Mouse (Mus musculus) erythroblast, adult 5-6 weeks (primary cell): Measurements from ENCODE around the gene Crtac1. TPM values are rescaled to one million over a fixed set of nuclear protein-coding genes. Genes with fewer than 3 reads are reported as not detected.

ENCODE experiments used
- ATAC-seq: replicated peaks from 2 replicates; pipeline ENCODE4 v1.8.0; 2016; ENCODE audit warnings: moderate number of reproducible peaks, mild to moderate bottlenecking, moderate TSS enrichment, inconsistent platforms; ENCODE audit not compliant: poor library complexity, low FRiP score, severe bottlenecking
- total RNA-seq, 2 experiments: library from RNA; stranded (forward) in 1 of 2; stranded (reverse) in 1 of 2; fragments of 150-400 nt in 1 of 2; fragments of 200-764, 138-1000 nt in 1 of 2; gene quantifications; 2 replicates each; pipeline versions ENCODE4 v1.2.3 to v1.2.4; 2015 to 2017; ENCODE audit warnings: low replicate concordance in 2 of 2

The Crtac1 gene
- total RNA-seq, 2 experiments from 2014 or later = not detected

DNA sequence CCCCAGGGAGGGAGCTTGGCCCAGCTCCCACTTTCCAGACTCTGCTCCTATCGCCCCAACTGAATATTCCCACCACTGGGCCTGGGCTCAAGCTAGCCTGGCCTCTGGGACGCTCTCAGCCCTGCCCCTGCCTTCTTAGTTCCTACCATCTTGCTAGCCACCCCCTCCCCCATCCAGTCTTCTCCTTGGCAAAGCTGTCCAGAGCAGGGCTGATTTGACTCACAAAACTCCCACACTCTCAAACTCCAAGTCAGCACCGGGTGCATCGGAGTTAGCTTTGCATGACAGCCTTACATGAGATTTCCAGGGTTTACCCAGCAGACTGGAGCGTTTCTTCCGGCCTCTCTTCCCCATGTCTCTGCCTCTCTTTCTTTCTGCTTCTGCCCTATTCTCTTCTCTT lies 138.4 kb downstream of the Crtac1 start:
- no peak for ATAC-seq

DNA sequence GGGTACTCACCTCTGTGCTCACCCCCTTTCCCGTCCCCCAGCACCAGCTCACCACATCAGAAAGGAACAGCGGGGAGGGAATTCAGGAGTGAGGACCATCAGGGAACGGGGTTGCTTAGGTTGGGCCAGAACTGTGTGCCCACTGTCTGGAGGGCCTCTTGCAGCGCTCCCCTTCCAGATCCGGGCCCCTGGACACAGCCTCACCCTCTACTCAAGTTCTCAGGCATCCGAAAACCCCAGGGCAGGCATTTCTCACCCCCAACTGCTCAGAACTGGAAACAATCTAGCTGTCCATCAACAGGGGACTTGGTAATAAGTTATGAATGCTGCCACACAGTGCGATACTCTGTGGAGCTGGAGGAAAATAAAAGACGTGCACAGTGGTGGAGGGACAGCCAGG lies 139.5 kb downstream of the Crtac1 start:
- no peak for ATAC-seq

DNA sequence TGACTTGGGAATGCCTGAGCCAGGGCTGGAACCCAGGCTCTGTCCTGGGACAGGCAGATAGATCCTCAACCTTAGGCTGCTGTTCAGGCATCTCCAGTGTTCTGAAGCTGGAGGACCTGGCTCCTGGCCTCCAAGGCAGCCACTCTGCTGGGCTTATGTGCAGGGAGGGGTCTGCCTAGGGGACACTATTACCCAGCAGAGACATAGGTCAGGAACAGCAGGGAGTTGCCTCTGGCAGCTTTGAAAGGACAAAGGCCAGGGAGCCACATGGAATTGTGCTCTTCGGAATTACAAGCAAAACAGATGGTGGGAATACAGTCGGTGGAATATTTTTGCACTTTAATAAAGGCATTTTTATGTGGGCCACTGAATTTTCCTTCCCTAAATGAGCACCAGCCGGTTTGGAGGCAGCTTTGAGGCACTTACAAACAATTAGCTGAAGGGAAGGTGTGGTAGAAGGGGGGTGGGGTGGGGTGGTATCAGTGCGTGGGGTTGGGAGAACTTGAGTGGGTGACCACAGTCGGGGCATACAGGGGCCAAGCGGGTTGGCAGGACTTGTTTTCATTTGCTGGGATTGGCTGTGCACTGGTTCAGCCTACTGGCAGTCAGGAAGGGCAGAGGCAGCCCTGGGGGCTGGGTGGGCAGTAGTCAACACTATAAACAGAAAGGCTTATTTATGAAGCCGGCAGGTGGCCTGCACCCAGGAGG lies 140.5 kb downstream of the Crtac1 start:
- no peak for ATAC-seq

DNA sequence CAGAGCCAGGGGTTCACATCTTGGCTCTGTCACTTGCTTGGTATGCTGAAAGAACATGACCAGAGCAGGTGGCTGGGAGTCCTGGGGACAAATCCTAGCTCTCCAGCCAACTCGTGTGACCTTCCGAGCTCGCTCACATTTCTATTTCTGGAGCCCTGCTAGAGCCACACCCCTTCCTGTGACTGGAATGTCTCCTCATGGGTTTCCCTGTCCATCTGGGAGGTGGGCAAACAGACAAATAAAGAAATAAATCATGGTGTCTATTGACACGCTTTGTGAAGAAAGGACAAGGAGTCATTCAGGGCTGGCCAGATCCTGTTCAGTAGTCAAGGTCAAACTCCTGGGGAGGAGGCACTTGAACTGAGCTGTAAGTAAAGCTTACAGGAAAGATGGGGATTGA lies 143.2 kb downstream of the Crtac1 start:
- no peak for ATAC-seq

DNA sequence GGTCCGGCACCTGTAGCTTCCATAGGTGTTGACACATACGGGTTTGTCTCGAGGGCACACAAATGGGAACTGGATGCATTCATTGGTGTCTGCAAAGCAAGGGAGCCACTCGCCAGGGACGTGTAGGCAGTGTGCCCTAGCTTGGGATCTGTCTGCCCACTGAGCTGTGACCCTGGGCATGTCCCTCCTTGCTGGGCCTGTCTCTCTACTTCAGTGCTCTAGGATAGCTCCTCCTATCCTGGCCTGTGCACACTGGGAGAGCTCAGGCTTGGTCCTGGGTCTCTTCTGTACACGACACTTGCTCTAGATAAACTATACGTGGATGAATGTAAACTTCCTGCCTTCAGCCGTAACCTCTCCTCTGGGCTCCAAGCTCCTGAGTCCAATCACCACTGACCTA lies 147.4 kb downstream of the Crtac1 start:
- no peak for ATAC-seq

DNA sequence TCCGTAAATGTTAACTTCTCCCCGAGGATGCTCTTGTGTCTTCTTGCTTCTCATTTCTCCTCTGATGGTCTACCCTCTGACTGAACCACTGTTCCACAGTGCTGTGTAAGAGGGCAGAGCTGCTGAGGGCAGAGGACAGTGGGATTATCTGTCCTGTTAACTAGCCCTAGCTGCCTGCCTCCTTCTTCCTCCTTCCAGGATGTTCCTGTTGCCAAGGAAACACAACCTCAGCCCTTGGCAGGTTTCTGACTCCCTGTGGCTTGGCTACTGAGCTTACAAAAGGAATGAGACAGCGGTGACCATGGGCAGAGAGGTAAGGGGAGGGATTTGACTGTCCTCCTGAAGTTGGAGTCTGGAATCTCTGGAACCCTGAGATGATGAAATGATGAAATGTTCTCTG lies 152.0 kb downstream of the Crtac1 start:
- no peak for ATAC-seq

DNA sequence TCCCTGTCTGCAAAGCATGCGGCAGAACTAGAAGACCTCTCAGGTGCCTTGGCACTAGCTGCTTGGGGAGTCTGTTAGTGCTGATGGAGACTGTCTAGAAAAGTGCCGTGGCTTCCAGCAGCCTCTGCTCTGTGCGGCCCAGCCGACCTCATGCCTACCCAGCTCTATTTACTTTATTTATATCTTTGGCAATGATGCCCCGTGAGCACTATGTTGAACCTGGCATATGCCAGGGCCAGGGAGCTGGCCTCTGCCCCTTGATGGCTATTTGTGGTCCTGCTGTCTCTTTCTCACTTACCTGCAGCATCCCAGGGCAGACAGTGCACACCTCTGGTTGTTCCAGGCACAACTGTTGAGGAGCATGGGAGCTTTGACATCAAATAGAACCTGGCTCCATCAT lies 153.1 kb downstream of the Crtac1 start:
- ATAC-seq = no peak

DNA sequence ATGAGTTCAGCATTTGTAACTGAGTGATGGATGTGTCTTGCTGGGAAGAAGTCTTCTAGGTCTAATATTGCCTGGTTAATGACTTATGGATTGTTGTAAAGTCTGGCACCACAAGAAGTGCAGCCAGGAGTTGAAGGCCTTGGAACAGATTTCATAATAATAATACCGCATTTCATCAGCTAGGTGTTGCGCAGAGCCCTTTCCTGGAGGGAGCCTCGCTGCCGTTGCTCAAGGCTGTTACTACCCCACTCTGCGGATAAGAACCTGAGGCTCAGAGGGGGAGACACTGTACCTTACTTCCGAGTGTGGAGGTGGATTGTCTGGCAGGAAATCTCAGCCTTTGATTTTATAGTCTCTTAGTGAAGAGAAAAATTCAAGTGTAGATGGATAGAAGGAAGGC lies 154.3 kb downstream of the Crtac1 start:
- no peak for ATAC-seq

DNA sequence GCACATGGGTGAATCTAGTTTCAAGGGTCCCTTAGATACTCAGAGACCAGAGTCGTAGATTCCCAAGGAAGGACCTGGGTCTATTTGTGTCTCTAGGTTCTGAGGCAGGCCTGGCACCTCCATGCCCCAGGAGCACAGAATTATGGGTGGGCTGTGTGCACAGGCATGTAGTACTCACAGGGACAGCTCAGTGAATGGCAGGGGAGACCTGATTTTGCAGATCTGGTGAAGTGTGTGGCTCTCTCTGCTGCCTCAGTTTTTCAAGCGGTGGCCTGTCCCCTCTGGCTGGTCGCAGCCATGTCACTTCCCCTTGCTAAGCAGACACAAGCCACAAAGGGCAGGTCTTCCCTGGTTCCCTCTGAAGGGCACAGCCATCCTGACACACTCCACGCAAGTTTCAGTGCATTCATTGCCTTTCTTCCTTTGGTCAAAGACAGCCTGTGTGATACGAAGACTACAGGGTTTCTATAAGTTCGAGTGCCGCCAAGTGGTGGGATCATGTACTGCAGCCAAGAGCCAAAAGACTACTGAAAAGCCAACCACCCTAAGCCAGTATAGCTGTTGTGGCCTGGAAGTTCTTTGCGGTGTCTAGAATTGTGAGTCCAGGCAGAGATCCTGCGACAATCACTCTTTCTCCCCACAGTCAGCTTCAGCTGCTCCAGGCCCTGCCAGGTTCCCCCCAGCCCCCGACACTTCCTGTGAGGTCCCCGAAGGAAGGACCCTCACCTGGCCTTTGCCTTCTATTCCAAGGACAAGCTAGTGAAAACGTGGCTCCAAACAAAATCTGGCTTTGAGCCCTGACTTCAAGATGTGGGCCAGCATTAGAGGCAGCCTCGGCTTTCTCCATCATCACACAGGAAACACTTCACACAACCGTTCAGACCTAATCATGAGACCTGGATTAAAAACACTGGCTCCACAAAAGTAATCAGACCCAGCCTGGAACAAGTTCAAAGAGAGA lies 159.3 kb downstream of the Crtac1 start:
- ATAC-seq = peak; percentile 70

DNA sequence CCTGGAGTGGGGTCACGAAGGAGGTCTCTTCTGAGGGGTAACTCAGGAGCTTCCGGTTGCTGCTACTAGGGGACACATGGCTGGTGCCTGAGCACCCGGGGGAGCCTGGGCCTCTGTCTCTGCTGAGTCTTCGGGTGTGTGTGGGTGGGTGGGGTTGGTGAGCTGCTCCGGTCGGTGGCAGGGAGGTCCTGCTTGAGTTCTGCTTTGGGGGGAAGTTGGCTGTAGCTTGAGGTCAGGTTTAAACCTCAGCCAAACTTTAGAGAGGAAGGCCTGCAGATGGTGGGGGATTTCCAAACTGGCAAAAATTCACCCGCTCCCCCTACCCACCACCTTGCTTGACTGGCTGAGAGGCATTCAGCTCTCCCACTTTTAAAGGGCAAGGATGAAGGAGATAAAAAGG lies 160.4 kb downstream of the Crtac1 start:
- ATAC-seq = no peak

DNA sequence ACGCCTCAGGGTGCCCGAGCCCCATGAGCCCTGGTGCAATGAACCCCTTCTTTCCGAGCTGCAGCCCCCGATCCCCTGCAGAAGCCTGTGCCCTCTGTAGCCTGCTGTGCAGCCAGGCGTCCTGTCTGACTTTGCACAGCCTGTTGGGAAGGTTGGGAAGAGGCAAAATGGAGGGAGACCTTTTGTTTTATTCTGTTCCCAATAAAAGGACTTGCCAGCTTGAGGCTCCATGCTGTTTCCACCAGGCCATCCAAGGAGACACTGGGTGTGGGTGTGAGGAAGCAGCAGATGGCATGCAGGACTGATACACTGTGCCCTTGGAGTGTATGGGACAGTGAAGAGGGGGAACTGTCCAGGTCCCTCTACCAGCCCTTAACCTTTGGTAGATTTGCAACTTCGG lies 161.5 kb downstream of the Crtac1 start:
- no peak for ATAC-seq

DNA sequence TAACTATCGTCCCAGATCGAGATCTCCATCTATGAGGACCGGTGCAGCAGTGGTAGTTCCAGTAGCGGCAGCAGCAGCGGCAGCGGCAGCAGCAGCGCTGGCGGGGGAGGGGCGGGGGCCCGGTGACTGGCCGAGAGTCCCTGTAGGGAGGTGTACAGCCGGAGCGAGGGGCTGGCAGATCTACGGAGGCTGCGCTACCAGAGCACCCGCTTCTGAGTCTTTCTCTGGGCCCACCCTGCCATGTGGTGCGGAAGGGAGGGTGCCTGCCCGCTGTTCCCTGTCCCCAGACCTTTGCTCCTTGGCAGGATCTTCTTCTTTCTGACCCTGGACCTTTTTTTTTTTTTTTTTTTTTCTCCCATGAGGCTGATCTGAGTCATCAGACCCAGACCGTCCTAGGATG lies 163.2 kb downstream of the Crtac1 start:
- ATAC-seq = no peak

DNA sequence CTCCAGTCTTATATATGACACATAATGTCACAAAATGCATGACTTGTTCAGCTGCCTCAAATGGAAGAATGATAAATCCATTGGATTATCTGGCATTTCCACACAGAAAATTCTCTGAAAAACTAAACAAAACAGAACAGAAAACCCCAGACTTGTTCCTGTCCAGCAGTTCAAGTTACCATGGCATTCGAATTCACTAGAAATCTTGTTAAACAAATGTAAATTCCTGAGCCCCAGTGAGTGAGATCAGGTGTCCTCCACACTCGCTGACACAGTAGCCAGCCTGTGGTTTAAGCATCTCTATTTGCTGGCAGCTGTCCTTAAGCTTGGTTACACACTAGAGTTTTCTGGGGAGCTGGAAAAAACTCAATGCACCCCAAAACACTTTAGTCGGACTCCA lies 168.1 kb downstream of the Crtac1 start:
- ATAC-seq = no peak

DNA sequence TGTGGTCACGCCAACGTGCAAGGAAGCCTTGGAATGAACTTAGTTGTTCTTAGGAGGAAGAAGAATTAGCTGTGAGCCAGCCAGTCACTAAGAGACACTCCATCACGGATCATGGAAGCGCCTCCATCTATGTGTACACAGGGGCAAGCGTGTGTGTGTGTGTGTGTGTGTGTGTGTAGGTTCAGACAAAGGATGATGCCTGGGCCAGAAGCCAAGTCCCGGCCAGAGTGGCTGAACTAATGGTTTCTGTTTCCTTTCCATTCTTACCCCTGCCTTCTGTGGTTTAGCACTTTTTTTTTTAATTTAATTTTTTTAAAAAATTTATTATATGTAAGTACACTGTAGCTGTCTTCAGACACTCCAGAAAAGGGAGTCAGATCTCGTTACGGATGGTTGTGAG lies 171.1 kb downstream of the Crtac1 start:
- no peak for ATAC-seq

DNA sequence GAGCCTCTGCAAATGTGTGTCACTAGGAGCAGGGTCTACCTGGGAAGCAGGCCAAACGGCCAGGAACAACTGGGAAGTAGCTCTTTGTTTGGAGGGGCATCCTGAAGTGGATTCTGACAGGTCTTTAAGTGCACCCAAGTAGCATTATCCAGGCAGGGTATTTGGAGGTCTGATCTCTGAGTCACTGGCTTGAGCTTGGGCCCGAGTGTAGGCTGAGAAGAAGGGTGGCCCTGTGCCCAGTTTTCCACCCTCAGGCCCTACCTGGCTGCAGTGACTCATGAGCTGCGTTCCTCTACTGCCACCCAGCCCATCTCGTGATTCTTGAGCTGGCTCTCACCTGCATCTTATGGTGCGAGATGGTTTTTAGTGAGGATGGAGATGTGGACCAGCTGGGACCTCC lies 173.0 kb downstream of the Crtac1 start:
- no peak for ATAC-seq

DNA sequence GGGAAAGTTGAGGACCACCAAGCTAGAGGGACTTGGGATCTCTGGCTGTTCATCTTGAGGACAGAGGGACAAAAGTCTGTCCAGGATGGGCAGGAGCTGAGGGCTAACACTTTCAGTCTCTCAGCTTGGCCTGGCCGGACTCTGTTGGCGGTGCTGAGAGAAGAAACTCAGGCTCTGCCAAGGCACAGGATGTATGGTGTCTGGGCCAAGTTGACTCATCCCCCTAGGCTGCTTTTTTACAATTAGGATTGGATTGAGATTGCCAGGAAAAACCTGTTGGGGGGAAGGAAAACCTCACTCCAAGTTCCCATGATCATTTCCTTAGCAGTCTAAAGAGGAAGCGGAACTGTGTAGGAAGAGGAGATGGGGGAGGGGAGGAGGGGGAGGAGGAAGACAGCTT lies 173.6 kb downstream of the Crtac1 start:
- ATAC-seq = no peak

DNA sequence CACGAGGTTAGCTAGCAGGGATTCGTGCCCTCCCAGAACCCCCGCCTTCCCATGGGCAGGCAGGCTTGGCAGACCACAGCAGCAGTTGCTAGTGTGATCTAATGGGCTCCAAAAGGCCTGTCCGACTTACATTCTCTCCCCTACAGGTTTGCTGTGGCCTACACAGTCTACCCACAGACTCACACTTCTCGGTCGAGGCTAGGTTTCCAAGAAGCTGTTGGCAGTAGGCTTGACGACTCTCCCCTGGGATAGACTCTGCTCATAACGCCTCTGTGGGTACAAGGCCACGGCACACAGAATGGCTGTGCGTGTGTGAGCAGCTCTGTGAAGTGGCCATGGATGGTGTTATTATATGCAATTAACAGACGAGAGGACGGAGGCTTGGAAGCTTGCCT lies 174.3 kb downstream of the Crtac1 start:
- no peak for ATAC-seq

DNA sequence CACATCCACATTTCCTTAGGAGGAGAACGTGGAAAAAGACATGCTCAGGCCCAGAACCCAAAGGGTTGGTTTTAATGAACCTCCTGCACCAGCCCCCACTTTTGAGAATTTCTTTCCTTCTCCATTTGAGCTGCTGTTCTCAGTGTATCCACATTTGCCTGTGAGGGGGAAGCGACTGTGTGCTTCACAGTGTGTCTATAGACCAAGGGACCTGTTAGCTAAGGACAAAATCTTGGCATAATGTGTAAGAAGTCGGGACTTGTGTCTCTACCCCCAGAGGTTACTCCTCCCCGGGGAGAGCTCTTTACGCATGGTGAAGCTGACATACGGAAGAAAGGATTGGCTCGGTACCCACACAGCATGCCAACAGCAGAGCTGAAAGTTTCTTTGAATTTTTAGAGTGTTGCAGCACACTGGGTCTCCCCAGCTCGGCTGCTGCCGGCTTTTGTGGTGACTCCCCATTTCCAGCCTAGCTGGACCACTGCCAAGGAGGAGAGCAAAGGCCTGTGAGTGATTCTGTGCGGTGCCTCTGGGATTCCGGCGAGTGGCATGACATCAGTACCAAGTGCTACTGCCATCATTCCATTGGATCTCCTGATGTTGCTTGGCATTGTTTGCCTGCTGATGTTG lies 174.9 kb downstream of the Crtac1 start:
- no peak for ATAC-seq

DNA sequence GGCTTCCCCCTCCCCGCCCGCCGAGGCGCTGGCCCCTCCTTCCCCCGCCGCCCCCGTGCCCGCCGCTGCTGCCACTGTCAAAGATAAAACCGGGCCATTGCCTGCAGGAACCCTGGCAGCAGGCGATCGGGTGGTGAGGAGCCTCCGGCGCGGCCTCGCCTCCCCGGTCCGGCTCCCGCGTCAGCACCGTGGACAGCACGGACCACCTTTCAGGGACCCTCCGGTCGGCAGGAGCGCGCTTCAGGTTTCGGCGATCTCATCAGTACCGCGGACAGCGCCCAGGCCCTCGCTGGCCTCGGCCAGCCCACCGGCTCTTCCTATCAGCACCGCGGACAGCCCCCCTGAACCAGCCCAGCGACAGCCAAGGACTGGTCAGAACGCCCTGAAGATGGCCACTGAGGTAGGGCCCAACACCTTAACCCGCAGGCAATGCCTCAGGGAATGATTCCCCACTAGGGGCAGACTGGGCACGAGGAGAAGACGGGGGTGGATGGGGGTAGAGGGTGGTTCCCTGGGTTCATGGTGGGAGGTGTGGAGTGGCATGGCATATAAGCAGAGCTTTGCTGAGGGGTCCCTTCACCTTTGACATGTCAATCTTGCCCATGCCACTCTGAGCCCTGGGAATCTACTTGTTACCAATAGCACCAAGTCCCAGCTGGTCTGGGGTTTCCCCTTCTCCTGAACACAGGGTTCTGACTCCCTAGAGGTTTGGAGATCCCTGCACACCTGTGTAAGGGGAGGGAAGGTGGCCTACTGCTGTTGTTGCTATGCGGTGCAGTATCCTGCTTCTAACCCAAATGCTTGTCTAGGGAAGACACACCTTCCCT lies 175.6 kb downstream of the Crtac1 start:
- no peak for ATAC-seq

DNA sequence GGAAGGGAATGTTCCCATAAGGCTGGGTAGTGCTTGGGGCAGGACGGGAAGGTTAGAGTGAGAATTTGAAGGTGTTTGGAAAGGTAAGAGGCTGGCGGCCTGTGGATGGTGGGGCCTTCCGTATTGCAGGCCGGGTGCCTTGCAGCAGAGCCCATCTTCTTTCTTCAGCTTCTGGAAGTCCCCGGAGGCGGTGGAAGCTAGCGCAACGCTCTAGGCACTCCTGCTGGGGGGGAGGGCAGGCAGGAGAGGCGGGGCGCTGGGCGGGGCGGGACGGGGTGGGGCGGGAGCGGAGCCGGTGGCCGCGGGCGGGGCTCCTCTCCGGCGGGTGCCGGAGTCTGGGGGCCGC lies 176.2 kb downstream of the Crtac1 start:
- ATAC-seq = no peak
